Mouse (Mus musculus) neural tube, embryonic 14.5 days (tissue): ENCODE results near the gene 2410004P03Rik. TPM values are rescaled to one million over a fixed set of nuclear protein-coding genes. Genes with fewer than 3 reads are reported as not detected.
A peak's percentile ranks its signal among the peaks of the same experiment; 100 is the strongest.

Experiments
- ATAC-seq: fragments of 200-750 bp; cut with Nextera tagmentation; 2 replicates; pipeline ENCODE4 v1.8.0; 2017; ENCODE audit warnings: low read depth, mild to moderate bottlenecking, moderate TSS enrichment, moderate library complexity
- H3K27ac ChIP-seq: fragments of 300-500 bp; sonication (generic); 2 replicates; pipeline ENCODE4 v1.5.1; 2014; ENCODE audit warnings: low read depth, mild to moderate bottlenecking, control low read depth, low read length, moderate library complexity, mixed read lengths
- H3K27me3 ChIP-seq: fragments of 300-500 bp; sonication (generic); 2 replicates; pipeline ENCODE4 v1.6.1; 2014; ENCODE audit warnings: low read length; ENCODE audit not compliant: control insufficient read depth, insufficient read depth
- H3K36me3 ChIP-seq: fragments of 300-500 bp; sonication (generic); 2 replicates; pipeline ENCODE4 v1.6.1; 2014; ENCODE audit warnings: low read length, mixed read lengths; ENCODE audit not compliant: control insufficient read depth, insufficient read depth
- H3K4me1 ChIP-seq: fragments of 300-500 bp; sonication (generic); 2 replicates; pipeline ENCODE4 v1.6.1; 2014; ENCODE audit warnings: low read length; ENCODE audit not compliant: control insufficient read depth, insufficient read depth
- H3K4me2 ChIP-seq: fragments of 300-500 bp; sonication (generic); 2 replicates; pipeline ENCODE4 v1.6.1; 2014; ENCODE audit warnings: mild to moderate bottlenecking, low read depth, low read length, control low read depth
- H3K4me3 ChIP-seq: fragments of 300-500 bp; sonication (generic); 2 replicates; pipeline ENCODE4 v1.5.1; 2014; ENCODE audit warnings: low read depth, low read length, control low read depth, mixed read lengths
- H3K9ac ChIP-seq: fragments of 300-500 bp; sonication (generic); replicated peaks from 2 replicates; pipeline ENCODE4 v1.6.1; 2014; ENCODE audit warnings: low read depth, mild to moderate bottlenecking, control low read depth, low read length, mixed read lengths
- H3K9me3 ChIP-seq: fragments of 300-500 bp; sonication (generic); 2 replicates; pipeline ENCODE4 v1.6.1; 2016; ENCODE audit warnings: low read length; ENCODE audit not compliant: control insufficient read depth
- WGBS: fragments of 180-500 bp; shearing (Covaris S2); extraction: QIAGEN DNeasy Blood & Tissue Kit; methylation state at CpG from one replicate; pipeline ENCODE4 v1.1.7; 2014; 5-methylcytosine and 5-hydroxymethylcytosine counted together
- polyA plus RNA-seq: library from polyadenylated mRNA; unstranded; fragments of >200 nt; fragmentation: Nextera tagmentation; extraction: Ambion mirVana; gene quantifications from 2 replicates; pipeline ENCODE4 v1.2.1, GENCODE M21; 2014

2410004P03Rik gene
- polyA plus RNA-seq, 1 experiment from 2014 or later, result 4.6 TPM

DNA sequence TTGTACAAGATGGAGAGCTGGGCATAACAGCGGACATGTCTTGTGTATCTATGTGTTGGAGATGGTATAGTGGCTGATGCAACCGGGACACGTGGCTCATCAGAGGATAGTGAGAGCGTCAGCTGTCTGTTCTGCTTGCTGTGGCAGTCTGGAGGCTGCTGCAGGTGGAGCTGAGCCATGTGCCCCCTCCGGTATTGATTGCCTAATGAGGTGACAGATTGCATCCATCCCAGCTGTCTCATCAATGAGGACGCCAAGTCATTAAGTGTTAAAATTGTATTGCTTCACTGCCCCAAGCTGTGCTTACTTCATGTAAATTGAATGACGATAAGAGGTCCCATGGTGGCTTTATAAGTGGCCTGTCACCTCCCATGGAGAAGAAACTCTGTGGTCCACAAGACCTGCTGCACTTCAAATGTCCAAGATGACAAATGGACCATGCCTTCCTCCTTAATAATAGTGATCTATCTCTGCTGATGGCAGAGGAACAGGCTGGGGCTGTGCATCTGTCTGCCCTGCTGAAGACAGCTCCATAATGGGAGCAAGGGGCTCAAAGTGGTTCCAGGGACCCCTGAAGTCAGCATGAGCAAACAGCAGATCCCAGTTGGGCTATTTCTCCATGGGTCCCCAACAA lies 37.6 kb upstream of the 2410004P03Rik start:
- H3K4me1 ChIP-seq, result 0 out of 2 replicates have a peak, but pooled peaks cover 4% of the 10 kb centered on the region
- 25% methylated on average over 7 of the region's 7 CpGs for WGBS
- H3K27me3 ChIP-seq, result no peaks in the 10 kb centered on the region
- no peak overlapping the region for H3K9ac ChIP-seq
- peak; percentile 88 for ATAC-seq
- H3K4me2 ChIP-seq, result no peak overlapping the region
- no peak overlapping the region for H3K4me3 ChIP-seq
- H3K27ac ChIP-seq, result no peak overlapping the region
- H3K36me3 ChIP-seq, result no peaks in the 10 kb centered on the region
- no peaks in the 10 kb centered on the region for H3K9me3 ChIP-seq

DNA sequence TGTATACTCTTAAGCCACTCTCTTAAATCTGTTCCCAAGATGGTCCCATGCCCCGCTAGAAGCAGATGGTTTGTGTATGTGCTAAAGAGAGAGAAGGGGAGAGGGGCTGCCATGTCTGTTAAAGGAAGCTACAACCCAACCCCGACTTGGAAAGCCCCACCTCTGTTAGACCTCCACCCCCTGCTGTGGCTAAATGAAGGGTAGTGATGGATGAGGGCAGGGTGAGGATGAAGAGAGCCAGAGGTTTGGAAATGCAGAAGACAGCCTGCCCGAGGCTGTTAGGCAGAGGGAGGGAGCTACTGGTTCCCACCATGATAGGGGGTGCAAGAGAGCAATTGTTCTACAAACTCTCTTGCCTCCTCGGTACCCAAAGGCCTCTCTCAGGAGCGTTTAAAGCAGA lies 31.8 kb upstream of the 2410004P03Rik start:
- no peak for ATAC-seq
- H3K4me2 ChIP-seq, result no peak overlapping the region

GRCm38 (mm10) chr12:17040567-17040966 lies 29.0 kb upstream of the 2410004P03Rik start:
- no peak overlapping the region for H3K4me3 ChIP-seq
- H3K27me3 ChIP-seq, result no peaks in the 10 kb centered on the region
- H3K9me3 ChIP-seq, result no peaks in the 10 kb centered on the region
- peaks cover 10% of the 10 kb centered on the region; the same call in 1 of the 2 replicates for H3K4me1 ChIP-seq
- H3K9ac ChIP-seq, result no peak overlapping the region
- 59% methylated on average over 1 of the region's 1 CpGs for WGBS
- H3K36me3 ChIP-seq, result no peaks in the 10 kb centered on the region
- no peak overlapping the region for H3K27ac ChIP-seq
- no peak overlapping the region for H3K4me2 ChIP-seq
- no peak for ATAC-seq

More for the DNA sequence above, 31.8 kb upstream of the 2410004P03Rik start:
- Histone ChIP-seq H3K9me3 (no peaks in the 10 kb centered on the region), H3K27ac (no peak overlapping the region), H3K4me3 (no peak overlapping the region), H3K4me1 (no peaks in the 10 kb centered on the region), H3K36me3 (no peaks in the 10 kb centered on the region), H3K9ac (no peak overlapping the region), H3K27me3 (no peaks in the 10 kb centered on the region)
- WGBS, result 38% methylated on average over 5 of the region's 5 CpGs

DNA sequence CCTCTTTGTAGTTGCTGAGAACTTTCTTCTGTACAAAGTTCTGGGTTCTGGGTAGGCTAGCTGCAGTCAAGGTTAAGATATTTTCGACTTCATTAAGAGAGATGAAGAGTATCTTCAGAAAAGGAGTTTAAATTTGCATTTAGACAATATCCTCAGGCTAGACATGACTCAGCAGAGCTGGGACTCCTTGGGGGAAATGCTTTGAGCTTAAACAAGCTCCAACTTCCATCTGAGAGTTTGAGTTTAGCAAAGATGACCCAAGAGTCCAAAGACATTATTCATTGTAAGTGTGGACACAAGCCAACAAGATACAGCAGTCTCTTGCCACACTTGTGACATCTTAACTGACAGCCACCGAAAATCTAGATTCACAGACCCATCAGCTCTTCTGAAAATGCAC lies 27.9 kb upstream of the 2410004P03Rik start:
- no peaks in the 10 kb centered on the region for H3K27me3 ChIP-seq
- H3K27ac ChIP-seq, result no peak overlapping the region
- H3K4me1 ChIP-seq, result peaks cover 10% of the 10 kb centered on the region; the same call in 1 of the 2 replicates
- no peak for ATAC-seq
- WGBS, result 82% methylated on average over 2 of the region's 2 CpGs
- H3K9me3 ChIP-seq, result no peaks in the 10 kb centered on the region
- H3K4me3 ChIP-seq, result no peak overlapping the region
- no peak overlapping the region for H3K4me2 ChIP-seq
- no peak overlapping the region for H3K9ac ChIP-seq
- H3K36me3 ChIP-seq, result no peaks in the 10 kb centered on the region

DNA sequence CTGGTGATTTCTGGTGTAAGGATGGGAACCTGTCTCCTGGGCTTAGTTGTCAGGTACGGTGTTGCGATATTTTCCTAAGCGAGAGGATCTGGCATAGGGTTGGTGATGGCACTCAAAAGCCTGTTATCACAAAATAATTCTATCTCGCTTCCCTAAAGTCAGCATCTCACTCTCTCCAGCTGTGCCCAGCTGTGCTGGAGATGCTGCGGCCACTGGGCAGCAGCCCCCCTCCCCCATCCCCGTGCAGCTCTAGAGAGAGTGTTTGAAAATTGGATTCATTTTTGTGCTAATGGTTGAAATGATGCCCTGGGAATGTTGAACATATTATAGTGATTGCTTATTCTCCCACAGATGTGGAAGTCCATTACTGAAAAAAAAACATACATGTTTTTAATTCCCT lies 26.7 kb upstream of the 2410004P03Rik start:
- Histone ChIP-seq H3K4me3 (no peak overlapping the region), H3K4me2 (no peak overlapping the region), H3K36me3 (no peaks in the 10 kb centered on the region), H3K4me1 (peaks cover 10% of the 10 kb centered on the region; the same call in 1 of the 2 replicates), H3K27me3 (no peaks in the 10 kb centered on the region), H3K27ac (no peak overlapping the region), H3K9ac (no peak overlapping the region), H3K9me3 (no peaks in the 10 kb centered on the region)
- no peak for ATAC-seq
- WGBS, result 79% methylated on average over 6 of the region's 6 CpGs

- Histone ChIP-seq H3K27ac (no peak overlapping the region), H3K4me3 (no peak overlapping the region), H3K27me3 (no peaks in the 10 kb centered on the region), H3K9ac (no peak overlapping the region), H3K36me3 (no peaks in the 10 kb centered on the region), H3K4me1 (peaks cover 10% of the 10 kb centered on the region; the same call in 1 of the 2 replicates), H3K4me2 (0 out of 2 replicates have a peak overlapping the region, but pooled peaks have one; percentile 8), H3K9me3 (no peaks in the 10 kb centered on the region)
- WGBS, result 56% methylated on average over 14 of the region's 14 CpGs
- peak; percentile 15; the same call in 1 of the 2 replicates for ATAC-seq
These were observed 25.6 kb upstream of the 2410004P03Rik start for GRCm38 (mm10) chr12:17037053-17037610.

DNA sequence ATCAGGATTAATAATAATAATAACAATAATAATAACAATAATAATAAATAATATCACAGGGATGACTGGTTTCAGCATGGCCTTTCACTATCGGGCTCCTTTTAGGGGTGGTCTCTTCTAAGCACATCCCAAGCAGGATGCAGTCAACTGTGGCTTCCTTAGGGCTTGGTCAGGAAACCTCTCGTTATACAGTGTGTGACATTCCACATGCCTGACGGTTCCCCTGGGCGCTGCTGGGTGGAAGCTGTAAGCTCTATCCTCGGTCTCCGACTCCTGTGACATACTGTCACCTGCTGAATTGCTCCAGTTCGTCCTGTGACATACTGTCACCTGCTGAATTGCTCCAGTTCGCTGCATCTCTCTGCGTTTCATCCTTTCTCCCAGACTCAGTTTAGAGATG lies 25.0 kb upstream of the 2410004P03Rik start:
- H3K27ac ChIP-seq, result no peak overlapping the region
- no peaks in the 10 kb centered on the region for H3K36me3 ChIP-seq
- H3K9me3 ChIP-seq, result no peaks in the 10 kb centered on the region
- no peak overlapping the region for H3K4me3 ChIP-seq
- peaks cover 10% of the 10 kb centered on the region; the same call in 1 of the 2 replicates for H3K4me1 ChIP-seq
- ATAC-seq, result peak; percentile 62; the same call in 1 of the 2 replicates
- 47% methylated on average over 9 of the region's 9 CpGs for WGBS
- no peaks in the 10 kb centered on the region for H3K27me3 ChIP-seq
- H3K4me2 ChIP-seq, result no peak overlapping the region
- H3K9ac ChIP-seq, result no peak overlapping the region

DNA sequence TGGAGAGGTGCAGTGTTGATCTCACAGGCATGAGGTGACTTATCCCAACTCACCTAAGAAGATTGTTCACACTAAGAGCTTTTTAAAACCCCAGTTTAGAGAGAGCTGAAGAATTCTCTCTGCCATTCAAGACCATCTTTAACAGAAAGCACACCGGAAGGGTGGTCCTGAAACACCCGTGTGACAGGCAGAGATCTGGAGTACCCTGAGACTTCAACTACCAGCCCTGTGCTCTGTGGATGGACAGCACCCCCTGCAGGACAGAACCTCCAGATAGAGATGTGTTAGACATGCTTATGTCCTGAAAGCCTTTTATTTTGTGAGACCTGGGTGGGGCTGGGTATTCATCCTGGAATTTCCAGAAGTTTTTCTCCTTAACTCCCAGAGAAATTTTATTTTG lies 23.6 kb upstream of the 2410004P03Rik start:
- no peaks in the 10 kb centered on the region for H3K27me3 ChIP-seq
- WGBS, result 65% methylated on average over 2 of the region's 2 CpGs
- H3K27ac ChIP-seq, result no peak overlapping the region
- no peak overlapping the region for H3K9ac ChIP-seq
- H3K4me1 ChIP-seq, result peaks cover 10% of the 10 kb centered on the region; the same call in 1 of the 2 replicates
- ATAC-seq, result no peak
- no peak overlapping the region for H3K4me2 ChIP-seq
- no peak overlapping the region for H3K4me3 ChIP-seq
- H3K36me3 ChIP-seq, result no peaks in the 10 kb centered on the region
- H3K9me3 ChIP-seq, result no peaks in the 10 kb centered on the region

DNA sequence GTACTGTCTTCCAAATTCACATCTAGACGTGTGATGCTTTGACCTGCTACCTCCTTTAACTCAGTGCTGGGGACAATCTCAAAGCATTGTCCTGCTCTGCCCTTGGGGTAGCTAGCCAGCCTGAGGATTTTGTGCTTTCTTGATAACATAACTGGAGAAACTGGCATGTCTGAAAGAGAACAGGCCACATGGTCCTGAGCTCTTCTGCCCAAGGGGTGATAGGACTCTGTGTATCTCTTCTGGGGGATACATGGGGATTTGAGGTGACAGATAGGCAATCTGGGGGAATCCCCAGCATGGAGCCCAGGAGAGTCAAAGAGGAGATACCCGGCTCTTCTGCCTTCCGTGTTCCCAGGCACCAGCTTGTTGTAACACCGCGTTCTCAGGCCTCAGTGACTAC lies 23.1 kb upstream of the 2410004P03Rik start:
- 70% methylated on average over 5 of the region's 5 CpGs for WGBS

More for the DNA sequence above, 23.1 kb upstream of the 2410004P03Rik start:
- Histone ChIP-seq H3K4me1 (peaks cover 10% of the 10 kb centered on the region; the same call in 1 of the 2 replicates), H3K4me2 (no peak overlapping the region), H3K4me3 (no peak overlapping the region), H3K9ac (no peak overlapping the region), H3K36me3 (no peaks in the 10 kb centered on the region), H3K27me3 (no peaks in the 10 kb centered on the region), H3K9me3 (no peaks in the 10 kb centered on the region), H3K27ac (no peak overlapping the region)
- ATAC-seq, result no peak
